30 mouse cellular contexts compared by ENCODE assay signal in genomic region chr8:17934696-17935095, GRCm38 (mm10).
DNase-seq lines count a peak whose midpoint lies in the region; ATAC-seq lines count a peak whose summit lies in the region.
"Had no signal": no experiment of that assay in that cellular context is flagged by ENCODE, and none has a peak within 500 bp of the region (broad histone marks: within the 10 kb centered on the region; RNA-seq: fewer than 3 reads in every experiment).

No protein-coding gene starts in this region.

- H3K4me2 ChIP-seq in forebrain, embryonic 12.5 days, result no peak overlapping the region
- no peak overlapping the region for H3K4me2 ChIP-seq in forebrain, embryonic 16.5 days (ENCODE audit: low read length)
- no peak overlapping the region for H3K4me2 ChIP-seq in midbrain, embryonic 12.5 days (replicated peaks)
- H3K4me2 ChIP-seq: embryonic facial prominence, embryonic 13.5 days; heart, embryonic 13.5 days; hindbrain, embryonic 14.5 days had no signal

- H3K9ac ChIP-seq in forebrain, embryonic 12.5 days, result no peak overlapping the region
- H3K9ac ChIP-seq in forebrain, embryonic 16.5 days (replicated peaks; ENCODE audit: low read depth, low read length), result no peak overlapping the region
- no peak overlapping the region for H3K9ac ChIP-seq in midbrain, embryonic 12.5 days (replicated peaks)
- H3K9ac ChIP-seq: embryonic facial prominence, embryonic 13.5 days; heart, embryonic 13.5 days; hindbrain, embryonic 14.5 days had no signal

- H3K27me3 ChIP-seq in forebrain, embryonic 12.5 days, result no peaks in the 10 kb centered on the region
- H3K27me3 ChIP-seq in forebrain, embryonic 16.5 days (replicated peaks; ENCODE audit: control insufficient read depth, insufficient read depth, low read length), result no peaks in the 10 kb centered on the region
- no peaks in the 10 kb centered on the region for H3K27me3 ChIP-seq in midbrain, embryonic 12.5 days
- H3K27me3 ChIP-seq in midbrain, embryonic 10.5 days (ENCODE audit: low read depth, poor library complexity, severe bottlenecking), result no peaks in the 10 kb centered on the region
- no peaks in the 10 kb centered on the region for H3K27me3 ChIP-seq in limb, embryonic 10.5 days (ENCODE audit: low read depth, poor library complexity, severe bottlenecking)
- H3K27me3 ChIP-seq: CH12.LX; embryonic facial prominence, embryonic 13.5 days; heart, embryonic 13.5 days had no signal

- no peak overlapping the region for H3K4me3 ChIP-seq in forebrain, embryonic 12.5 days (replicated peaks)
- H3K4me3 ChIP-seq in forebrain, embryonic 16.5 days (replicated peaks; ENCODE audit: low read length), result no peak overlapping the region
- no peak overlapping the region for H3K4me3 ChIP-seq in midbrain, embryonic 12.5 days
- H3K4me3 ChIP-seq in midbrain, embryonic 10.5 days, result no peak overlapping the region
- H3K4me3 ChIP-seq in limb, embryonic 10.5 days, result no peak overlapping the region
- H3K4me3 ChIP-seq: embryonic facial prominence, embryonic 10.5 days; embryonic facial prominence, embryonic 13.5 days; erythroblast, embryonic 14.5 days; heart, adult 2 months; heart, embryonic 10.5 days; heart, embryonic 13.5 days had no signal

- no peaks in the 10 kb centered on the region for H3K4me1 ChIP-seq in forebrain, embryonic 12.5 days
- H3K4me1 ChIP-seq in forebrain, embryonic 16.5 days (replicated peaks; ENCODE audit: control insufficient read depth, insufficient read depth, low read length), result no peaks in the 10 kb centered on the region
- H3K4me1 ChIP-seq in midbrain, embryonic 12.5 days, result no peaks in the 10 kb centered on the region
- peaks cover 5% of the 10 kb centered on the region; the same call in 1 of the 2 replicates for H3K4me1 ChIP-seq in midbrain, embryonic 10.5 days
- no peaks in the 10 kb centered on the region for H3K4me1 ChIP-seq in limb, embryonic 10.5 days
- H3K4me1 ChIP-seq: embryonic facial prominence, embryonic 10.5 days; embryonic facial prominence, embryonic 13.5 days; heart, embryonic 10.5 days; heart, embryonic 13.5 days had no signal

- no peaks in the 10 kb centered on the region for H3K9me3 ChIP-seq in forebrain, embryonic 12.5 days
- H3K9me3 ChIP-seq in forebrain, embryonic 16.5 days (ENCODE audit: control insufficient read depth, low read length), result no peaks in the 10 kb centered on the region
- H3K9me3 ChIP-seq in midbrain, embryonic 12.5 days, result no peaks in the 10 kb centered on the region
- no peaks in the 10 kb centered on the region for H3K9me3 ChIP-seq in midbrain, embryonic 10.5 days (replicated peaks)
- no peaks in the 10 kb centered on the region for H3K9me3 ChIP-seq in limb, embryonic 10.5 days (replicated peaks)
- H3K9me3 ChIP-seq: embryonic facial prominence, embryonic 10.5 days; embryonic facial prominence, embryonic 13.5 days; heart, embryonic 10.5 days; heart, embryonic 13.5 days had no signal

- DNase-seq in midbrain, embryonic 10.5 days (ENCODE audit: low spot score), result no peak
- DNase-seq in ES-CJ7 (ENCODE audit: low read depth, low spot score) (peak; percentile 50), ZHBTc4 (ENCODE audit: low read depth, low spot score) (peak; percentile 9)
- DNase-seq in limb, embryonic 10.5 days (ENCODE audit: low spot score), result no peak
- DNase-seq: adrenal gland, postnatal 10 days; adrenal gland, postnatal 36 days; B cell, adult 2 months; cerebellum, adult 11 months; cerebellum, adult 8-10 months; cerebellum, postnatal 10 days; cerebellum, postnatal 36 days; embryo, embryonic 11 days; gastrocnemius, postnatal 10 days; gastrocnemius, postnatal 36 days; heart, adult 2 months; heart, postnatal 14 days; heart, postnatal 4 days had no signal

- ATAC-seq in forebrain, embryonic 12.5 days (ENCODE audit: low FRiP score), result 0 out of 2 replicates have a peak, but pooled peaks have one; percentile 20
- ATAC-seq in forebrain, embryonic 16.5 days, result no peak
- ATAC-seq in midbrain, embryonic 12.5 days (ENCODE audit: low FRiP score, low read depth), result peak; percentile 48; the same call in 1 of the 2 replicates
- ATAC-seq: hindbrain, postnatal 0 days; inflammation-experienced regulatory T-cells, adult 6 months; intestine, embryonic 16.5 days had no signal

- no peak overlapping the region for H3K27ac ChIP-seq in forebrain, embryonic 12.5 days
- H3K27ac ChIP-seq in forebrain, embryonic 16.5 days (ENCODE audit: low read length), result no peak overlapping the region
- no peak overlapping the region; the same call in 1 of the 2 replicates for H3K27ac ChIP-seq in midbrain, embryonic 12.5 days (replicated peaks)
- H3K27ac ChIP-seq in midbrain, embryonic 10.5 days (replicated peaks), result no peak overlapping the region
- H3K27ac ChIP-seq in limb, embryonic 10.5 days, result no peak overlapping the region
- H3K27ac ChIP-seq: embryonic facial prominence, embryonic 10.5 days; embryonic facial prominence, embryonic 13.5 days; heart, adult 2 months; heart, embryonic 10.5 days; heart, embryonic 13.5 days; hindbrain, embryonic 14.5 days; hindbrain, postnatal 0 days had no signal

- H3K36me3 ChIP-seq in forebrain, embryonic 12.5 days (replicated peaks), result no peaks in the 10 kb centered on the region
- H3K36me3 ChIP-seq in forebrain, embryonic 16.5 days (ENCODE audit: control insufficient read depth, insufficient read depth), result no peaks in the 10 kb centered on the region
- no peaks in the 10 kb centered on the region for H3K36me3 ChIP-seq in midbrain, embryonic 12.5 days
- no peaks in the 10 kb centered on the region for H3K36me3 ChIP-seq in midbrain, embryonic 10.5 days
- H3K36me3 ChIP-seq in limb, embryonic 10.5 days, result no peaks in the 10 kb centered on the region
- H3K36me3 ChIP-seq: embryonic facial prominence, embryonic 10.5 days; embryonic facial prominence, embryonic 13.5 days; heart, embryonic 10.5 days; heart, embryonic 13.5 days had no signal

Comparison
In these comparisons a context has a peak if more than half of its experiments do, and no peak if none do; other contexts are left out.
1. DNase-seq: peak in ES-CJ7 (single experiment) and ZHBTc4 (single experiment); none in midbrain, embryonic 10.5 days (single experiment) and limb, embryonic 10.5 days (single experiment).